Mouse (Mus musculus): Measurements from ENCODE around the gene Tekt5. TPM values are rescaled to one million over a fixed set of nuclear protein-coding genes. Genes with fewer than 3 reads are reported as not detected.
A peak's percentile ranks its signal among the peaks of the same experiment; 100 is the strongest.

Gene Tekt5
- polyA plus RNA-seq, 1 experiment from 2014 or later, result 0.32 TPM

GRCm38 (mm10) chr16:10365796-10366195, 29.5 kb downstream of the Tekt5 start:
- Histone ChIP-seq H3K9ac (ENCODE audit: low read length) (no peak overlapping the region), H3K4me1 (ENCODE audit: control insufficient read depth in 2 of 2, insufficient read depth in 2 of 2, low read length in 2 of 2) (peaks cover 11 to 17% of the 10 kb centered on the region in 2 experiments), H3K4me3 (ENCODE audit: control insufficient read depth in 1 of 2, insufficient read depth in 1 of 2, low read depth in 1 of 2, low read length in 2 of 2) (no peak overlapping the region), H3K27ac (replicated peaks in 1 of 2; ENCODE audit: control insufficient read depth in 1 of 2, insufficient read depth in 1 of 2, low read depth in 2 of 2, low read length in 2 of 2) (no peak overlapping the region), H3K4me2 (ENCODE audit: low read length) (no peak overlapping the region), H3K9me3 (ENCODE audit: control insufficient read depth, low read length) (no peaks in the 10 kb centered on the region), H3K36me3 (ENCODE audit: control insufficient read depth, insufficient read depth, low read length) (no peaks in the 10 kb centered on the region), H3K27me3 (ENCODE audit: control insufficient read depth, insufficient read depth, low read length) (no peaks in the 10 kb centered on the region)
- WGBS, result 70% methylated on average over 4 of the region's 4 CpGs
- ATAC-seq (ENCODE audit: insufficient number of reproducible peaks, insufficient read depth, low FRiP score, low read depth), result no peak

DNA sequence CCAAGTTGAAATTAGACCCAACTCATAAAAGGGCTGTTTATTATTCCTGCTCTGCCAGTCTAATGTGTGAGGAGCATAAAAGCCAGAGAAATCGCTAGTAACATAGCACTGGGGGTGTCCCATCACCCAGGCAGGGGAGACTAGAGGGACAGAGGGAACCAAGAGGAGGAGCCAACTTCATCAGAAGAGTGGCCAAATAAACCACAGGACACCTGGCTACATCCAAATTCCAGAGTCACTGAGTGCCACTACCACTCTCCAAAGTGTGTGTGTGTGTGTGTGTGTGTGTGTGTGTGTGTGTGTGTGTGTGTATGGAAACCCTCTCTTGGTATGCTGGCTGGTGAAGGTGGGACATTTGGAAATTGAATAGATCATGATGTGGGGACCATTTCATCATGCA, 32.2 kb downstream of the Tekt5 start:
- no peak for ATAC-seq (ENCODE audit: insufficient number of reproducible peaks, insufficient read depth, low FRiP score, low read depth)
- H3K9me3 ChIP-seq (ENCODE audit: control insufficient read depth, low read length), result no peaks in the 10 kb centered on the region
- H3K36me3 ChIP-seq (ENCODE audit: control insufficient read depth, insufficient read depth, low read length), result no peaks in the 10 kb centered on the region
- no peak overlapping the region for H3K9ac ChIP-seq (ENCODE audit: low read length)
- H3K27ac ChIP-seq (replicated peaks in 1 of 2; ENCODE audit: control insufficient read depth in 1 of 2, insufficient read depth in 1 of 2, low read depth in 2 of 2, low read length in 2 of 2), result no peak overlapping the region
- no peak overlapping the region for H3K4me3 ChIP-seq (ENCODE audit: control insufficient read depth in 1 of 2, insufficient read depth in 1 of 2, low read depth in 1 of 2, low read length in 2 of 2)
- 57% methylated on average over 1 of the region's 1 CpGs for WGBS
- no peaks in the 10 kb centered on the region for H3K27me3 ChIP-seq (ENCODE audit: control insufficient read depth, insufficient read depth, low read length)
- H3K4me1 ChIP-seq (ENCODE audit: control insufficient read depth in 2 of 2, insufficient read depth in 2 of 2, low read length in 2 of 2), result peaks cover 5 to 7% of the 10 kb centered on the region in 2 experiments
- no peak overlapping the region for H3K4me2 ChIP-seq (ENCODE audit: low read length)

GRCm38 (mm10) chr16:10359241-10359640, 36.0 kb downstream of the Tekt5 start:
- ATAC-seq (ENCODE audit: insufficient number of reproducible peaks, insufficient read depth, low FRiP score, low read depth), result no peak
- Histone ChIP-seq H3K36me3 (ENCODE audit: control insufficient read depth, insufficient read depth, low read length) (no peaks in the 10 kb centered on the region), H3K4me2 (ENCODE audit: low read length) (no peak overlapping the region), H3K9me3 (ENCODE audit: control insufficient read depth, low read length) (no peaks in the 10 kb centered on the region), H3K9ac (ENCODE audit: low read length) (no peak overlapping the region), H3K27me3 (ENCODE audit: control insufficient read depth, insufficient read depth, low read length) (no peaks in the 10 kb centered on the region), H3K4me3 (ENCODE audit: control insufficient read depth in 1 of 2, insufficient read depth in 1 of 2, low read depth in 1 of 2, low read length in 2 of 2) (no peak overlapping the region), H3K4me1 (ENCODE audit: control insufficient read depth in 2 of 2, insufficient read depth in 2 of 2, low read length in 2 of 2) (peaks cover 3 to 21% of the 10 kb centered on the region in 2 experiments; a peak in 3 of 4 replicates), H3K27ac (replicated peaks in 1 of 2; ENCODE audit: control insufficient read depth in 1 of 2, insufficient read depth in 1 of 2, low read depth in 2 of 2, low read length in 2 of 2) (no peak overlapping the region)
- 81% methylated on average over 6 of the region's 6 CpGs for WGBS

DNA sequence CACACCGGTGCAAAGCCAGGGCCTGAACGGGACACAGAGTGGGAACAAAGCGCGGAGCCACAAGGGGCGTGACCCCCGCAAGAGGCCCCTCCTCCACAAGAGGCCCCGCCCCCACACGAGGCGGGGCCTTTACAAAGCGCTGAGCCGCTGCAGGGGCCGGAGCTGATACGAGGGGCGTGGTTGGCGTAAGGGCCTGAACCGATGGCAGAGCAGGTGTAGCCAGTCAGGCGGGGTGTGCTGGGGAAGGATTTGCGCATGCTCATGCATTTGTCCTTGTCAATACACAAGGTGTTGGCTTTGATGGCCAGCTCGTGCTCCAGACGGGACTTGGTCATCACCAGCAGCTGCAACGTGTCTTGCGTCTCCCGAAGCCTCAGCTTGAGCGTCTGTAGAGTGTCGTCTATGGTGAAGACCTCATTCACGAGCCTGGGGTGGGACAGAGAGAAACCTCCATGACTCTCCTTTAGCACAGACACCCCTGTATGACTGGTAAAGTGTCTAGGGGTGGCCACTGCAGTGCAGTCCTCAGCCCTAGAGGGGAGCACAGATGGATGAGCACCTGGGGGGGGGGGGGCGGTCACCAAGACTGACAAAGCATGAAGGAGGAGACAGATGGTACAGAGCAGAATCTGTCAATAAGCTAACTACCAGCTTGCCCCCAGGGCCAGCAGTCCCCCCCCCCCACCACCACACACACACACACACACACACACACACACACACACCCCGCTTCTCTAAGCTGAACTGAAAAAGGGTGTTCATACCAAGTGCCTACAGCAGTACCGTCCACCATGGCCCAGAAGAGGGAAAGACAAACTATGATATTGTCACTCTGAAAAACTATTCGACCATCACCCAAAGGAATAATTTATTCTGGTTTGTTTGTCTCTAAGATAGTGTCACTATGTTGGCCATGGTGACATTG, 37.0 kb downstream of the Tekt5 start:
- Histone ChIP-seq H3K9me3 (ENCODE audit: control insufficient read depth, low read length) (no peaks in the 10 kb centered on the region), H3K27ac (replicated peaks in 1 of 2; ENCODE audit: control insufficient read depth in 1 of 2, insufficient read depth in 1 of 2, low read depth in 2 of 2, low read length in 2 of 2) (no peak overlapping the region), H3K4me3 (ENCODE audit: control insufficient read depth in 1 of 2, insufficient read depth in 1 of 2, low read depth in 1 of 2, low read length in 2 of 2) (peak overlapping the region; percentile 16 to 21; a peak in 2 of 4 replicates), H3K36me3 (ENCODE audit: control insufficient read depth, insufficient read depth, low read length) (no peaks in the 10 kb centered on the region), H3K9ac (ENCODE audit: low read length) (no peak overlapping the region), H3K4me2 (ENCODE audit: low read length) (peak overlapping the region; percentile 56), H3K4me1 (ENCODE audit: control insufficient read depth in 2 of 2, insufficient read depth in 2 of 2, low read length in 2 of 2) (peaks cover 3 to 21% of the 10 kb centered on the region in 2 experiments; a peak in 3 of 4 replicates), H3K27me3 (ENCODE audit: control insufficient read depth, insufficient read depth, low read length) (no peaks in the 10 kb centered on the region)
- ATAC-seq (ENCODE audit: insufficient number of reproducible peaks, insufficient read depth, low FRiP score, low read depth), result peak; percentile 67
- WGBS, result 14% methylated on average over 30 of the region's 30 CpGs

DNA sequence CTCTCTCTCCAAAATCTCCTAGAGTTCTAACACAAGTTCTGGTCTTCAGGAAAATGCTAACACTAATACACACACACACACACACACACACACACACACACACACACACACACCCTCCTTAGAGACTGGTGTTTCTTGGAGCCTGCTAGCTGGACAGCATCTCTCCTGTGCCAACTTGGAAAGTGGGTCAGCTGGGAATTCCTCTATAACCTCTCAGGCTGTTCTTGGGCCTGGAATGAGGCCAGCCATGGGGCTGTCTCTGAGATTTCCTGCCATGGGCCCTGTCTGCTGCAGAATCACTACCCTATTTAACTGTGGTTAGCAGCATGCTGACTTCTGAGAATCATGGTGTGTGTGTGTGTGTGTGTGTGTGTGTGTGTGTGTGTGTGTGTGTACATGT, 40.3 kb downstream of the Tekt5 start:
- H3K27me3 ChIP-seq (ENCODE audit: control insufficient read depth, insufficient read depth, low read length), result no peaks in the 10 kb centered on the region
- no peak overlapping the region for H3K9ac ChIP-seq (ENCODE audit: low read length)
- H3K4me2 ChIP-seq (ENCODE audit: low read length), result no peak overlapping the region
- no peaks in the 10 kb centered on the region for H3K36me3 ChIP-seq (ENCODE audit: control insufficient read depth, insufficient read depth, low read length)
- H3K27ac ChIP-seq (replicated peaks in 1 of 2; ENCODE audit: control insufficient read depth in 1 of 2, insufficient read depth in 1 of 2, low read depth in 2 of 2, low read length in 2 of 2), result peak overlapping the region in 1 of 2 experiments; percentile 44; a peak in 3 of 4 replicates
- no peak overlapping the region for H3K4me3 ChIP-seq (ENCODE audit: control insufficient read depth in 1 of 2, insufficient read depth in 1 of 2, low read depth in 1 of 2, low read length in 2 of 2)
- H3K4me1 ChIP-seq (ENCODE audit: control insufficient read depth in 2 of 2, insufficient read depth in 2 of 2, low read length in 2 of 2), result peaks cover 14 to 35% of the 10 kb centered on the region in 2 experiments
- H3K9me3 ChIP-seq (ENCODE audit: control insufficient read depth, low read length), result no peaks in the 10 kb centered on the region
- ATAC-seq (ENCODE audit: insufficient number of reproducible peaks, insufficient read depth, low FRiP score, low read depth), result no peak

GRCm38 (mm10) chr16:10351050-10351636, 44.1 kb downstream of the Tekt5 start:
- H3K27ac ChIP-seq (replicated peaks in 1 of 2; ENCODE audit: control insufficient read depth in 1 of 2, insufficient read depth in 1 of 2, low read depth in 2 of 2, low read length in 2 of 2), result peak overlapping the region; percentile 15 to 44; a peak in 3 of 4 replicates
- H3K9me3 ChIP-seq (ENCODE audit: control insufficient read depth, low read length), result no peaks in the 10 kb centered on the region
- no peak overlapping the region for H3K9ac ChIP-seq (ENCODE audit: low read length)
- 25% methylated on average over 9 of the region's 9 CpGs for WGBS
- peak; percentile 15; the same call in 1 of the 2 replicates for ATAC-seq (ENCODE audit: insufficient number of reproducible peaks, insufficient read depth, low FRiP score, low read depth)
- no peaks in the 10 kb centered on the region for H3K36me3 ChIP-seq (ENCODE audit: control insufficient read depth, insufficient read depth, low read length)
- H3K4me3 ChIP-seq (ENCODE audit: control insufficient read depth in 1 of 2, insufficient read depth in 1 of 2, low read depth in 1 of 2, low read length in 2 of 2), result no peak overlapping the region
- H3K27me3 ChIP-seq (ENCODE audit: control insufficient read depth, insufficient read depth, low read length), result no peaks in the 10 kb centered on the region
- peaks cover 22 to 38% of the 10 kb centered on the region in 2 experiments for H3K4me1 ChIP-seq (ENCODE audit: control insufficient read depth in 2 of 2, insufficient read depth in 2 of 2, low read length in 2 of 2)
- H3K4me2 ChIP-seq (ENCODE audit: low read length), result peak overlapping the region; percentile 38

GRCm38 (mm10) chr16:10349876-10350275, 45.4 kb downstream of the Tekt5 start:
- 72% methylated on average over 10 of the region's 10 CpGs for WGBS
- peaks cover 22 to 29% of the 10 kb centered on the region in 2 experiments for H3K4me1 ChIP-seq (ENCODE audit: control insufficient read depth in 2 of 2, insufficient read depth in 2 of 2, low read length in 2 of 2)
- no peaks in the 10 kb centered on the region for H3K27me3 ChIP-seq (ENCODE audit: control insufficient read depth, insufficient read depth, low read length)
- peak; percentile 5; the same call in 1 of the 2 replicates for ATAC-seq (ENCODE audit: insufficient number of reproducible peaks, insufficient read depth, low FRiP score, low read depth)
- H3K27ac ChIP-seq (replicated peaks in 1 of 2; ENCODE audit: control insufficient read depth in 1 of 2, insufficient read depth in 1 of 2, low read depth in 2 of 2, low read length in 2 of 2), result peak overlapping the region; percentile 58 to 88
- H3K4me2 ChIP-seq (ENCODE audit: low read length), result peak overlapping the region; percentile 34
- no peak overlapping the region for H3K9ac ChIP-seq (ENCODE audit: low read length)
- H3K9me3 ChIP-seq (ENCODE audit: control insufficient read depth, low read length), result no peaks in the 10 kb centered on the region
- no peaks in the 10 kb centered on the region for H3K36me3 ChIP-seq (ENCODE audit: control insufficient read depth, insufficient read depth, low read length)
- no peak overlapping the region for H3K4me3 ChIP-seq (ENCODE audit: control insufficient read depth in 1 of 2, insufficient read depth in 1 of 2, low read depth in 1 of 2, low read length in 2 of 2)
